Mouse (Mus musculus) neural tube, embryonic 14.5 days (tissue): Measurements from ENCODE around the gene Fgfr1op. TPM values are rescaled to one million over a fixed set of nuclear protein-coding genes. Genes with fewer than 3 reads are reported as not detected.
A peak's percentile ranks its signal among the peaks of the same experiment; 100 is the strongest.
"Not testable (repeated sequence)": the region's sequence is repeated elsewhere in the genome, so short reads cannot be mapped to it uniquely, and the experiment has no call there.

Source experiments
- ATAC-seq: fragments of 200-750 bp; cut with Nextera tagmentation; 2 replicates; pipeline ENCODE4 v1.8.0; 2017; ENCODE audit warnings: low read depth, mild to moderate bottlenecking, moderate TSS enrichment, moderate library complexity
- H3K27ac ChIP-seq: fragments of 300-500 bp; sonication (generic); 2 replicates; pipeline ENCODE4 v1.5.1; 2014; ENCODE audit warnings: low read depth, mild to moderate bottlenecking, control low read depth, low read length, moderate library complexity, mixed read lengths
- H3K27me3 ChIP-seq: fragments of 300-500 bp; sonication (generic); 2 replicates; pipeline ENCODE4 v1.6.1; 2014; ENCODE audit warnings: low read length; ENCODE audit not compliant: control insufficient read depth, insufficient read depth
- H3K36me3 ChIP-seq: fragments of 300-500 bp; sonication (generic); 2 replicates; pipeline ENCODE4 v1.6.1; 2014; ENCODE audit warnings: low read length, mixed read lengths; ENCODE audit not compliant: control insufficient read depth, insufficient read depth
- H3K4me1 ChIP-seq: fragments of 300-500 bp; sonication (generic); 2 replicates; pipeline ENCODE4 v1.6.1; 2014; ENCODE audit warnings: low read length; ENCODE audit not compliant: control insufficient read depth, insufficient read depth
- H3K4me2 ChIP-seq: fragments of 300-500 bp; sonication (generic); 2 replicates; pipeline ENCODE4 v1.6.1; 2014; ENCODE audit warnings: mild to moderate bottlenecking, low read depth, low read length, control low read depth
- H3K4me3 ChIP-seq: fragments of 300-500 bp; sonication (generic); 2 replicates; pipeline ENCODE4 v1.5.1; 2014; ENCODE audit warnings: low read depth, low read length, control low read depth, mixed read lengths
- H3K9ac ChIP-seq: fragments of 300-500 bp; sonication (generic); replicated peaks from 2 replicates; pipeline ENCODE4 v1.6.1; 2014; ENCODE audit warnings: low read depth, mild to moderate bottlenecking, control low read depth, low read length, mixed read lengths
- H3K9me3 ChIP-seq: fragments of 300-500 bp; sonication (generic); 2 replicates; pipeline ENCODE4 v1.6.1; 2016; ENCODE audit warnings: low read length; ENCODE audit not compliant: control insufficient read depth
- WGBS: fragments of 180-500 bp; shearing (Covaris S2); extraction: QIAGEN DNeasy Blood & Tissue Kit; methylation state at CpG from one replicate; pipeline ENCODE4 v1.1.7; 2014; 5-methylcytosine and 5-hydroxymethylcytosine counted together
- polyA plus RNA-seq: library from polyadenylated mRNA; unstranded; fragments of >200 nt; fragmentation: Nextera tagmentation; extraction: Ambion mirVana; gene quantifications from 2 replicates; pipeline ENCODE4 v1.2.1, GENCODE M21; 2014

The Fgfr1op gene
- polyA plus RNA-seq, 1 experiment from 2014 or later, result 30.9 TPM

DNA sequence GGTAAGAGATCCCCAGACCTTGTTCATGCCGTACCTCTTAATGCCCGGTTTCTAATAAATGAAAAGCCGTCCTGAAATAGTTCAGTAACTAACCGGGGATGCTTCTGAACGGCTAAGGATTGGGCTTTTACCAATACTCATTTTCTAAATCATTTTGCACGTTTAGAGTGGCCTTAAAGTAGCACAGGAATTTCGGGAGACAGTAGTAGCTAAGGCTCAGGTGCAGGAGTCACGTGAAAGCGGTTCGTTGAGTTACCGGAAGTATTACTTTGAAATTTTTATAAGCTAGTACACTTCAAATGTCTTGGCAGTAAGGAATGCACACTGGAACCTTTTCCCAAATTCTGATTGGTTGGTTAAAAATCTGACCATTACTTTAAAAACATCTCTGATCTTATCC is 676 bp downstream of the Fgfr1op start:
- not testable (repeated sequence) for H3K4me1 ChIP-seq, H3K27ac ChIP-seq, H3K9ac ChIP-seq, H3K9me3 ChIP-seq, ATAC-seq, H3K27me3 ChIP-seq
- H3K4me2 ChIP-seq, result peak overlapping the region; percentile 36
- WGBS, result under 1% methylated on average over 11 of the region's 11 CpGs
- peaks cover 13% of the 10 kb centered on the region for H3K36me3 ChIP-seq
- peak overlapping the region; percentile 38 for H3K4me3 ChIP-seq

GRCm38 (mm10) chr17:8166454-8166853 is 1.2 kb downstream of the Fgfr1op start:
- not testable (repeated sequence) for ATAC-seq, H3K27me3 ChIP-seq

DNA sequence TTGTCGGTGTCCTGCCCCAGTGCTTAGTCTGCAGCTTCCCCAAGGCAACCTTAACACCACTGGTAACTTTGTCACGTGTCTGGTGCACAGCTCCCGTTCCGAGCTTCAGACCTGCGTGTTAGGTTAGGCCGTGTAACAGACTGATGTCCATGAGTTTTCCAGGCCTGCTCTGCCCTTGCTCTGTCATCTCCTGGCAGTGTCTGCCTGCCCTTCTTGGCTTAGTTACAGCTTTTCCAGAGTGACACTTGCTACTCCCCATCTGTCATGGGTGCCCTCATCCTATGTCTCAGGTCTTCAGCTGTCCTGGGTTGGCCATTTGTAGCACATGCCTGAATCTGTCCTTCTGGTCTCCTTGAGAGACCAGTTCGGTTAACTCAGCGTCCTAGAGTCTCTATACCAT is 2.1 kb downstream of the Fgfr1op start:
- 98% methylated on average over 5 of the region's 8 CpGs for WGBS
- not testable (repeated sequence) for H3K9ac ChIP-seq, H3K4me2 ChIP-seq, H3K27me3 ChIP-seq, H3K4me1 ChIP-seq, ATAC-seq, H3K9me3 ChIP-seq, H3K4me3 ChIP-seq, H3K27ac ChIP-seq
- peaks cover 22% of the 10 kb centered on the region for H3K36me3 ChIP-seq

More at GRCm38 (mm10) chr17:8166454-8166853, 1.2 kb downstream of the Fgfr1op start:
- H3K4me3 ChIP-seq, H3K9me3 ChIP-seq, H3K9ac ChIP-seq, H3K4me1 ChIP-seq, H3K27ac ChIP-seq: not testable (repeated sequence)
- Histone ChIP-seq H3K36me3 (peaks cover 13% of the 10 kb centered on the region), H3K4me2 (peak overlapping the region; percentile 36; the same call in 1 of the 2 replicates)
- WGBS, result 14% methylated on average over 1 of the region's 3 CpGs

DNA sequence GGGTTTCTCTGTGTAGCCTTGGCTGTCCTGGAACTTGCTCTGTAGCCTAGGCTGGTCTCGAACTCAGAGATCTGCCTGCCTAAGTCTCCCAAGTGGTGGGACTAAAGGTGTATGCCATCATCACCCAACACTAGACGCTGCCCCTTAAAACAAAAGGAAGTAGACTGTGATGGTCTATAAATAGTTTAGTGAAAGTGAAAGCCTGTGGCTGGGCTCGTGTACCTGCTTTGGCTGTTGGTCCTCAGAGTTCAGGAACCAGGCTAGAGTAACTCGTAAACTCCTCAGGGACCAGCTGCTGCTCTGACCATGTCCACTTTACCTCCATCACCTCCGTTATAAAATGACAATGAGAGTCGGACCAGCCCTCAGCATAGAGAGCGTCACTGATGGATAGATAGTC is 5.0 kb downstream of the Fgfr1op start:
- ATAC-seq, result no peak
- Histone ChIP-seq H3K36me3 (peaks cover 39% of the 10 kb centered on the region), H3K4me2 (no peak overlapping the region), H3K9ac (no peak overlapping the region), H3K9me3 (no peaks in the 10 kb centered on the region), H3K4me3 (no peak overlapping the region), H3K4me1 (no peaks in the 10 kb centered on the region), H3K27me3 (no peaks in the 10 kb centered on the region), H3K27ac (no peak overlapping the region)
- whole genome bisulfite sequencing, result 89% methylated on average over 7 of the region's 7 CpGs

- Histone ChIP-seq H3K36me3 (peaks cover 45% of the 10 kb centered on the region), H3K9ac (no peak overlapping the region), H3K27me3 (no peaks in the 10 kb centered on the region), H3K4me2 (no peak overlapping the region), H3K27ac (no peak overlapping the region), H3K4me1 (no peaks in the 10 kb centered on the region), H3K9me3 (no peaks in the 10 kb centered on the region), H3K4me3 (no peak overlapping the region)
- WGBS, result 60% methylated on average over 4 of the region's 4 CpGs
- ATAC-seq, result no peak
Measured at GRCm38 (mm10) chr17:8171081-8171480, 5.8 kb downstream of the Fgfr1op start.

- no peak for ATAC-seq
- no peak overlapping the region for H3K9ac ChIP-seq
- no peak overlapping the region for H3K4me3 ChIP-seq
- no peak overlapping the region for H3K27ac ChIP-seq
- H3K4me2 ChIP-seq, result no peak overlapping the region
- peaks cover 44% of the 10 kb centered on the region for H3K36me3 ChIP-seq
- H3K27me3 ChIP-seq, result no peaks in the 10 kb centered on the region
- H3K4me1 ChIP-seq, result no peaks in the 10 kb centered on the region
- H3K9me3 ChIP-seq, result no peaks in the 10 kb centered on the region
- WGBS, result 67% methylated on average over 5 of the region's 5 CpGs
Measured at GRCm38 (mm10) chr17:8177090-8177489, 11.8 kb downstream of the Fgfr1op start.

- H3K9me3 ChIP-seq, result no peaks in the 10 kb centered on the region
- no peak for ATAC-seq
- 92% methylated on average over 5 of the region's 5 CpGs for whole genome bisulfite sequencing
- H3K4me3 ChIP-seq, result no peak overlapping the region
- H3K36me3 ChIP-seq, result peaks cover 54% of the 10 kb centered on the region
- H3K9ac ChIP-seq, result no peak overlapping the region
- H3K27ac ChIP-seq, result no peak overlapping the region
- H3K27me3 ChIP-seq, result no peaks in the 10 kb centered on the region
- H3K4me2 ChIP-seq, result no peak overlapping the region
- H3K4me1 ChIP-seq, result no peaks in the 10 kb centered on the region
Measured at GRCm38 (mm10) chr17:8183815-8184214, 18.5 kb downstream of the Fgfr1op start.

DNA sequence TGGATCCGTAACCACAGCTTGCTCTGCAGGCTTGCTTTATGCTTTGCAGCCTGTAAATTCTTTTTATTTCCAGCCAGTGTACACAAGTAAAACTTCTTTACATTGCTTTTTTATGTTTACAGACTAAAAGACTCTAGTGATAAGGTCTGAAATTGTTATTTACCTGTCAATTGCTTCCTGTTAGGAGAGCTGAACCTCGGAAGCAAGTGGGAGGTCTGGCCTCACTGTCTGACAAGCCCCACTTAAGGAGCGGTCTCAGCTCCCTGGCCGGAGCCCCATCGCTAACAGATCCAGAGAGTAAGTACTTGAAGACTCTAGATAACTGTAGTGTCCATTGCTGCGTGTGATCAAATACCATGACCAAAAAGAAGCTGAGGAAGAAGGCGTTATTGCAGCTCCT is 18.9 kb downstream of the Fgfr1op start:
- no peak overlapping the region for H3K4me3 ChIP-seq
- H3K9me3 ChIP-seq, result no peaks in the 10 kb centered on the region
- H3K4me2 ChIP-seq, result no peak overlapping the region
- no peaks in the 10 kb centered on the region for H3K4me1 ChIP-seq
- no peak overlapping the region for H3K9ac ChIP-seq
- no peaks in the 10 kb centered on the region for H3K27me3 ChIP-seq
- WGBS, result 95% methylated on average over 7 of the region's 7 CpGs
- no peak overlapping the region for H3K27ac ChIP-seq
- ATAC-seq, result no peak
- H3K36me3 ChIP-seq, result peaks cover 52% of the 10 kb centered on the region

- ATAC-seq, result no peak
Measured at GRCm38 (mm10) chr17:8193678-8194077, 28.4 kb downstream of the Fgfr1op start.

More at GRCm38 (mm10) chr17:8193678-8194077, 28.4 kb downstream of the Fgfr1op start:
- Histone ChIP-seq H3K27ac (no peak overlapping the region), H3K27me3 (no peaks in the 10 kb centered on the region), H3K9ac (no peak overlapping the region), H3K4me2 (no peak overlapping the region), H3K36me3 (peaks cover 23% of the 10 kb centered on the region), H3K9me3 (no peaks in the 10 kb centered on the region), H3K4me1 (no peaks in the 10 kb centered on the region), H3K4me3 (no peak overlapping the region)
- 88% methylated on average over 8 of the region's 8 CpGs for WGBS
